Mouse (Mus musculus) myocyte (in vitro differentiated cells): ENCODE data around the gene Cacnb2. TPM values are rescaled to one million over a fixed set of nuclear protein-coding genes. Genes with fewer than 3 reads are reported as not detected.

Source experiments
- H3K27me3 ChIP-seq: one replicate; pipeline ENCODE4 v1.6.1; 2011; ENCODE audit not compliant: control insufficient read depth, insufficient read depth, insufficient read length
- H3K36me3 ChIP-seq: one replicate; pipeline ENCODE4 v1.6.1; 2011; ENCODE audit not compliant: control insufficient read depth, insufficient read depth
- H3K4me2 ChIP-seq: one replicate; pipeline ENCODE4 v1.6.1; 2011; ENCODE audit warnings: low read depth, control low read depth
- H3K4me3 ChIP-seq: one replicate; pipeline ENCODE4 v1.5.1; 2011; ENCODE audit warnings: mild to moderate bottlenecking, control low read depth, moderate library complexity
- H3K79me2 ChIP-seq: one replicate; pipeline ENCODE4 v1.6.1; 2011; ENCODE audit not compliant: control insufficient read depth, insufficient read depth
- H3ac ChIP-seq: one replicate; pipeline ENCODE4 v1.6.1; 2011; ENCODE audit not compliant: control insufficient read depth, insufficient read length
- CEBPB ChIP-seq: IDR thresholded peaks from 2 replicates; pipeline ENCODE4 v1.6.1; 2011; ENCODE audit warnings: mild to moderate bottlenecking, moderate library complexity; ENCODE audit not compliant: poor library complexity, insufficient read depth, severe bottlenecking
- E2F4 ChIP-seq: IDR thresholded peaks from one replicate; pipeline ENCODE4 v1.6.1; 2011; ENCODE audit warnings: mild to moderate bottlenecking, control low read depth, moderate library complexity; ENCODE audit not compliant: insufficient read depth
- MAX ChIP-seq: IDR thresholded peaks from one replicate; pipeline ENCODE4 v1.6.1; 2011; ENCODE audit warnings: low read depth, mild to moderate bottlenecking, control low read depth
- MYOD1 ChIP-seq, 3 experiments: IDR thresholded peaks; one replicate each; pipeline ENCODE4 v1.6.1; 2011; ENCODE audit warnings: control low read depth in 2 of 3, low read depth in 2 of 3, mild to moderate bottlenecking in 2 of 3, moderate library complexity in 1 of 3; ENCODE audit not compliant: insufficient read length in 2 of 3, control insufficient read depth in 1 of 3
- MYOG ChIP-seq, 3 experiments: IDR thresholded peaks; one replicate each; pipeline ENCODE4 v1.6.1; 2011; ENCODE audit warnings: control low read depth in 2 of 3, low read depth in 2 of 3, mild to moderate bottlenecking in 2 of 3; ENCODE audit not compliant: insufficient read length in 2 of 3, control insufficient read depth in 1 of 3, insufficient read depth in 1 of 3
- POLR2A ChIP-seq: IDR thresholded peaks from one replicate; pipeline ENCODE4 v1.6.1; 2011; ENCODE audit warnings: low read depth, mild to moderate bottlenecking, control low read depth, moderate library complexity; ENCODE audit not compliant: insufficient read length
- POLR2AphosphoS2 ChIP-seq: IDR thresholded peaks from one replicate; pipeline ENCODE4 v1.6.1; 2011; ENCODE audit warnings: low read depth, control low read depth; ENCODE audit not compliant: insufficient read length
- REST ChIP-seq: IDR thresholded peaks from one replicate; pipeline ENCODE4 v1.6.1; 2011; ENCODE audit warnings: mild to moderate bottlenecking, control low read depth, moderate library complexity; ENCODE audit not compliant: insufficient read depth, insufficient read length
- SRF ChIP-seq: IDR thresholded peaks from one replicate; pipeline ENCODE4 v1.6.1; 2011; ENCODE audit warnings: low read depth; ENCODE audit not compliant: control insufficient read depth, insufficient read length
- TCF12 ChIP-seq: IDR thresholded peaks from one replicate; pipeline ENCODE4 v1.6.1; 2011; ENCODE audit warnings: mild to moderate bottlenecking, control low read depth; ENCODE audit not compliant: poor library complexity, insufficient read depth, severe bottlenecking
- TCF3 ChIP-seq: IDR thresholded peaks from one replicate; pipeline ENCODE4 v1.6.1; 2011; ENCODE audit warnings: low read depth, control low read depth; ENCODE audit not compliant: insufficient read length
- USF1 ChIP-seq: IDR thresholded peaks from one replicate; pipeline ENCODE4 v1.6.1; 2011; ENCODE audit warnings: low read depth, mild to moderate bottlenecking, control low read depth, moderate library complexity
- polyA plus RNA-seq: library from polyadenylated mRNA; unstranded; fragments of >200 nt; fragmentation: generic; extraction: Trizol; gene quantifications from one replicate; pipeline ENCODE4 v1.2.1, GENCODE M21; 2012; ENCODE audit warnings: missing spikeins

The Cacnb2 gene
- polyA plus RNA-seq, 1 experiment = 0.85 TPM

- no peaks in the 10 kb centered on the region for H3K27me3 ChIP-seq
- no peaks in the 10 kb centered on the region for H3K79me2 ChIP-seq
- H3K4me3 ChIP-seq = no peak overlapping the region
- no peak overlapping the region for H3ac ChIP-seq
- H3K4me2 ChIP-seq = no peak overlapping the region
- TF ChIP-seq SRF (no peak), MAX (no peak), POLR2AphosphoS2 (no peak), CEBPB (no peak), TCF12 (no peak), E2F4 (no peak), POLR2A (no peak), REST (no peak), USF1 (no peak), TCF3 (no peak), MYOG (IDR thresholded peaks at IDR 0.05; ENCODE audit: control insufficient read depth in 1 of 3, insufficient read depth in 1 of 3, insufficient read length in 2 of 3, low read depth in 2 of 3) (no peak), MYOD1 (IDR thresholded peaks at IDR 0.05; ENCODE audit: control insufficient read depth in 1 of 3, insufficient read length in 2 of 3, low read depth in 2 of 3) (no peak)
- no peaks in the 10 kb centered on the region for H3K36me3 ChIP-seq
Observed at GRCm38 (mm10) chr2:14997836-14998235, 394.9 kb downstream of the Cacnb2 start.

- TF ChIP-seq USF1 = no peak
- TF ChIP-seq E2F4 = no peak
- no peak for TF ChIP-seq SRF
- no peak for TF ChIP-seq MYOD1 (IDR thresholded peaks at IDR 0.05; ENCODE audit: control insufficient read depth in 1 of 3, insufficient read length in 2 of 3, low read depth in 2 of 3)
- no peak overlapping the region for H3K4me3 ChIP-seq
Observed at GRCm38 (mm10) chr2:15007531-15007930, 404.6 kb downstream of the Cacnb2 start.

GRCm38 (mm10) chr2:15008072-15008471 is 405.2 kb downstream of the Cacnb2 start:
- TF ChIP-seq POLR2AphosphoS2 (no peak), TCF12 (no peak), E2F4 (no peak)
- H3K4me3 ChIP-seq = no peak overlapping the region
- no peak overlapping the region for H3ac ChIP-seq
- H3K36me3 ChIP-seq = peaks cover 12% of the 10 kb centered on the region
- no peaks in the 10 kb centered on the region for H3K27me3 ChIP-seq
- no peak overlapping the region for H3K4me2 ChIP-seq
- H3K79me2 ChIP-seq = no peaks in the 10 kb centered on the region

More at GRCm38 (mm10) chr2:15007531-15007930, 404.6 kb downstream of the Cacnb2 start:
- Histone ChIP-seq H3ac (no peak overlapping the region), H3K36me3 (peaks cover 12% of the 10 kb centered on the region), H3K27me3 (no peaks in the 10 kb centered on the region), H3K4me2 (no peak overlapping the region), H3K79me2 (no peaks in the 10 kb centered on the region)

GRCm38 (mm10) chr2:15026817-15027216 is 423.9 kb downstream of the Cacnb2 start:
- no peak overlapping the region for H3K4me2 ChIP-seq
- H3K27me3 ChIP-seq = no peaks in the 10 kb centered on the region
- H3K4me3 ChIP-seq = no peak overlapping the region
- H3ac ChIP-seq = no peak overlapping the region
- no peaks in the 10 kb centered on the region for H3K79me2 ChIP-seq
- TF ChIP-seq CEBPB (no peak), MAX (no peak), SRF (no peak), POLR2A (no peak), TCF3 (no peak), REST (no peak), USF1 (no peak), POLR2AphosphoS2 (no peak), MYOD1 (IDR thresholded peaks at IDR 0.05; ENCODE audit: control insufficient read depth in 1 of 3, insufficient read length in 2 of 3, low read depth in 2 of 3) (no peak)
- H3K36me3 ChIP-seq = no peaks in the 10 kb centered on the region

- TF ChIP-seq MYOG (IDR thresholded peaks at IDR 0.05; ENCODE audit: control insufficient read depth in 1 of 3, insufficient read depth in 1 of 3, insufficient read length in 2 of 3, low read depth in 2 of 3) (no peak), TCF12 (no peak), CEBPB (no peak)
- no peaks in the 10 kb centered on the region for H3K36me3 ChIP-seq
- H3K4me2 ChIP-seq = no peak overlapping the region
- no peaks in the 10 kb centered on the region for H3K27me3 ChIP-seq
- no peak overlapping the region for H3K4me3 ChIP-seq
- H3K79me2 ChIP-seq = no peaks in the 10 kb centered on the region
- no peak overlapping the region for H3ac ChIP-seq
Observed at GRCm38 (mm10) chr2:15027816-15028215, 424.9 kb downstream of the Cacnb2 start.

Other genes starting within 250 kb of the Cacnb2 start
- gene Slc39a12, start 214.8 kb upstream of the Cacnb2 start, polyA plus RNA-seq = 0.01 TPM